Mouse (Mus musculus): Measurements from ENCODE around the gene Usp6nl. TPM values are rescaled to one million over a fixed set of nuclear protein-coding genes. Genes with fewer than 3 reads are reported as not detected.
A peak's percentile ranks its signal among the peaks of the same experiment; 100 is the strongest.

The Usp6nl gene
- polyA plus RNA-seq, 1 experiment from 2014 or later, result 8.5 TPM

DNA sequence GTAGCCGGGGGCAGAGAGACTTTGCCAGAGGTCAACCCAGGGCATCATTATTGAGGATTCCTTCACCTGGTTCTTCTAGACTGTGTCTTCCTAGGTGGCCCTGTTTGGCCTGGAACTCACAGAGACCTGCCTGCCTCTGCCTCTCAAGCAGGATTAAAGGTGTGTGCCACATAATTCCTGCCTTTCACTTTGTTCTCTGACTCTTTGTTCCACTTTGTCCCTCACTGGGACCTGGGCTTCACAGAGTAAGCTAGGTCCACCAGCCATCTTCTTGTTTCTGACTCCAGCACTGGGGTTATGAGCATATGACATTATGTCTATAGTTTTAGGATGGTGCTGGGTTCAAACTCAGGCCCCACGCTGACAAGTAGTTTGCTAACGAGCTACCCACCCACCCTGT is 144.9 kb downstream of the Usp6nl start:
- no peaks in the 10 kb centered on the region for H3K9me3 ChIP-seq (ENCODE audit: control insufficient read depth, low read length)
- 88% methylated on average over 3 of the region's 3 CpGs for WGBS
- H3K9ac ChIP-seq (ENCODE audit: low read depth, low read length), result no peak overlapping the region
- H3K27ac ChIP-seq (ENCODE audit: low read depth, low read length), result no peak overlapping the region
- ATAC-seq (replicated peaks; ENCODE audit: low FRiP score), result no peak
- no peaks in the 10 kb centered on the region for H3K36me3 ChIP-seq (ENCODE audit: control insufficient read depth, insufficient read depth, low read length)
- H3K4me2 ChIP-seq, result no peak overlapping the region
- no peak overlapping the region for H3K4me3 ChIP-seq (ENCODE audit: low read depth, low read length)
- DNase-seq (ENCODE audit: low spot score), result no peak
- 0 out of 2 replicates have a peak, but pooled peaks cover 2% of the 10 kb centered on the region for H3K27me3 ChIP-seq (replicated peaks; ENCODE audit: control insufficient read depth, insufficient read depth, low read length)
- H3K4me1 ChIP-seq (replicated peaks; ENCODE audit: control insufficient read depth, insufficient read depth, low read length), result no peaks in the 10 kb centered on the region

DNA sequence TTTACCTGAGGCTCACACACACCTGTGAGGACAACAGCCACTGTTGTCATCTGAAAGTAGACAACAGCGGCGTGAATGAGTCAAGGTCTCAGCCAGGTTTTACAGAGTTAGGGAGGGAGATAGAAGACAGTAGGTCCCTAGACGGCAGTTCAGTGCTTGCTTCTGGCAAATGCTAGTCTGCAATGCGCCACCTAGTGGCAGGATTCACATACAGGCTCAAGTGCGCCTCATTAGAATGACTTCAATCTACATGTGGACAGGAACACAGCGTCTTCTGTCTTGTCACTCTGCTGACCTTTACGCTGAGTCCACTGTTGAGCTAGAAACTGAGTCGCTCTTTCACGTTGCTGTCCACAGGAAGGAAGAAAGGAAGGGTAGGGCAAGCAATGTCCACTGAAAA is 146.7 kb downstream of the Usp6nl start:
- ATAC-seq (replicated peaks; ENCODE audit: low FRiP score) (peak; percentile 74), DNase-seq (ENCODE audit: low spot score) (peak; percentile 57)
- H3K9me3 ChIP-seq (ENCODE audit: control insufficient read depth, low read length), result no peaks in the 10 kb centered on the region
- H3K4me1 ChIP-seq (replicated peaks; ENCODE audit: control insufficient read depth, insufficient read depth, low read length), result no peaks in the 10 kb centered on the region
- H3K9ac ChIP-seq (ENCODE audit: low read depth, low read length), result no peak overlapping the region
- H3K4me3 ChIP-seq (ENCODE audit: low read depth, low read length), result no peak overlapping the region
- H3K36me3 ChIP-seq (ENCODE audit: control insufficient read depth, insufficient read depth, low read length), result no peaks in the 10 kb centered on the region
- WGBS, result 22% methylated on average over 9 of the region's 9 CpGs
- H3K4me2 ChIP-seq, result no peak overlapping the region
- 0 out of 2 replicates have a peak, but pooled peaks cover 2% of the 10 kb centered on the region for H3K27me3 ChIP-seq (replicated peaks; ENCODE audit: control insufficient read depth, insufficient read depth, low read length)
- H3K27ac ChIP-seq (ENCODE audit: low read depth, low read length), result no peak overlapping the region

DNA sequence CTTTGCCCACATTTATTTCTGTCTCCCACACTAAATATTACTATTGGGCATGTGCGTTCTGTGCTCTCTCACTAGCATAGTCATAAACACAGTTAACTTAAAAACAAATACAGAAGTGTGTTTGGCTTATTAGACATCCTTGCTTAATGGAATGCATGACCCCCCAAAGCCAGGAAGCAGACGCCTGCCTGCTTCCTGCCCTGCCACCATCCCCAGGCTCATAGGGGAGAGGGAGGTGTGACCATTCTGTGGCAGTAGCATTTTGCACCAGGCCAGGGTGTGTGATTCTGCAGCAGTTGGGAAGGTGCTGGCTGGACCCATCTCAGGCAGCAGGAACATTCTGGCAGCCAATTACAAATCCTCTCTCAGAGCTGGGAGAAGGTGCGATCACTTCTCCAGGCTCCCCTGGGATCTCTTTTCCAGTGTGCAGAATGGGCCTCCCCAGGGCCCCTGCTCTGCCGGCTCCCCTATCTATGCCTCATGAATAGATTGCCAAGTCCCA is 148.7 kb downstream of the Usp6nl start:
- no peak overlapping the region for H3K27ac ChIP-seq (ENCODE audit: low read depth, low read length)

DNA sequence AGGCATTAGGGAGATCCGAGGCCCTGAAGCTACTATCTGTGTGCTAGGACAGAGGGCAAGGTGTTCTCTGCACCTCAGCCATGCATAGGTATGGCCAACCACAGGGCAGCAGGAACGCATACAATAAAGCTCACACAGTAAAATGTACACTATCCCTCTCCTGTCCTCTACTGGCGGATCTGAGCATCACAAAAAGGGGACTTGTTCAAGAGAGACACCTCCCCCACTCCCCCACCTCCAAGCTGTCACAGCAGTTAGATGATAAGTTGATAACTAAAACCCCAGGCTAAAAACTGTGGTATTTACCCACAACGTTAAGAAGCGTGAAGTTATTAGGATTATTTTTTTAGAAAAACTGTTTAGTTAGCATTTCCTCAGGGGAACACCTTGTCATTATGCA is 151.4 kb downstream of the Usp6nl start:
- no peak for ATAC-seq (replicated peaks; ENCODE audit: low FRiP score)
- no peaks in the 10 kb centered on the region for H3K9me3 ChIP-seq (ENCODE audit: control insufficient read depth, low read length)
- no peak overlapping the region for H3K4me2 ChIP-seq
- DNase-seq (ENCODE audit: low spot score), result no peak
- H3K27ac ChIP-seq (ENCODE audit: low read depth, low read length), result no peak overlapping the region
- H3K4me3 ChIP-seq (ENCODE audit: low read depth, low read length), result no peak overlapping the region
- no peaks in the 10 kb centered on the region for H3K36me3 ChIP-seq (ENCODE audit: control insufficient read depth, insufficient read depth, low read length)
- no peaks in the 10 kb centered on the region for H3K4me1 ChIP-seq (replicated peaks; ENCODE audit: control insufficient read depth, insufficient read depth, low read length)
- no peak overlapping the region for H3K9ac ChIP-seq (ENCODE audit: low read depth, low read length)
- 72% methylated on average over 5 of the region's 5 CpGs for WGBS
- no peaks in the 10 kb centered on the region for H3K27me3 ChIP-seq (replicated peaks; ENCODE audit: control insufficient read depth, insufficient read depth, low read length)

More for the DNA sequence above, 148.7 kb downstream of the Usp6nl start:
- Histone ChIP-seq H3K27me3 (replicated peaks; ENCODE audit: control insufficient read depth, insufficient read depth, low read length) (no peaks in the 10 kb centered on the region), H3K4me3 (ENCODE audit: low read depth, low read length) (no peak overlapping the region), H3K4me2 (no peak overlapping the region), H3K4me1 (replicated peaks; ENCODE audit: control insufficient read depth, insufficient read depth, low read length) (no peaks in the 10 kb centered on the region), H3K9ac (ENCODE audit: low read depth, low read length) (no peak overlapping the region), H3K9me3 (ENCODE audit: control insufficient read depth, low read length) (no peaks in the 10 kb centered on the region), H3K36me3 (ENCODE audit: control insufficient read depth, insufficient read depth, low read length) (no peaks in the 10 kb centered on the region)
- no peak for DNase-seq (ENCODE audit: low spot score)
- 58% methylated on average over 4 of the region's 4 CpGs for WGBS
- no peak for ATAC-seq (replicated peaks; ENCODE audit: low FRiP score)

DNA sequence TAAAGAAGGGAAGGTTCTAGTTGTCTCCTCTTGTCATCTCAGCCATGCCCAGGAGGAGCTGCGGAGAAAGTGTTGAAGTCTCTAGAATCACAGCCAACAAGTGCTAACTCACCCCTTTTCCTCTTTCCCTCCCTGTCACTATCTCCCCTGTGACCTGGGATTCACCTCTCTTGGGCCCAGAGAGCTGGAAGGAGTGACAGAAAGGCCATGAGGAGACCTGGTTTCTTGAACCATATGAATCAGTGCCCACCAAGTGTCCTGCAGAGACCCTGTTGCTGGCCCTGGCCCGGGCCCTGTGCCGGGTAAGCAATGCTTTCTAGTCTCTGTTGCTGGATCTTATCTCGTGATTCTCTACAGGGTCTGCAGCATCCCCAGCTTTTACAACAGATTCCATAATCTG is 155.4 kb downstream of the Usp6nl start:
- no peak overlapping the region for H3K27ac ChIP-seq (ENCODE audit: low read depth, low read length)
- no peak overlapping the region for H3K4me2 ChIP-seq
- H3K9ac ChIP-seq (ENCODE audit: low read depth, low read length), result no peak overlapping the region
- DNase-seq (ENCODE audit: low spot score) (no peak), ATAC-seq (replicated peaks; ENCODE audit: low FRiP score) (no peak)
- H3K27me3 ChIP-seq (replicated peaks; ENCODE audit: control insufficient read depth, insufficient read depth, low read length), result no peaks in the 10 kb centered on the region
- no peaks in the 10 kb centered on the region for H3K36me3 ChIP-seq (ENCODE audit: control insufficient read depth, insufficient read depth, low read length)
- 68% methylated on average over 4 of the region's 4 CpGs for WGBS
- H3K4me1 ChIP-seq (replicated peaks; ENCODE audit: control insufficient read depth, insufficient read depth, low read length), result no peaks in the 10 kb centered on the region
- H3K4me3 ChIP-seq (ENCODE audit: low read depth, low read length), result no peak overlapping the region
- H3K9me3 ChIP-seq (ENCODE audit: control insufficient read depth, low read length), result no peaks in the 10 kb centered on the region

DNA sequence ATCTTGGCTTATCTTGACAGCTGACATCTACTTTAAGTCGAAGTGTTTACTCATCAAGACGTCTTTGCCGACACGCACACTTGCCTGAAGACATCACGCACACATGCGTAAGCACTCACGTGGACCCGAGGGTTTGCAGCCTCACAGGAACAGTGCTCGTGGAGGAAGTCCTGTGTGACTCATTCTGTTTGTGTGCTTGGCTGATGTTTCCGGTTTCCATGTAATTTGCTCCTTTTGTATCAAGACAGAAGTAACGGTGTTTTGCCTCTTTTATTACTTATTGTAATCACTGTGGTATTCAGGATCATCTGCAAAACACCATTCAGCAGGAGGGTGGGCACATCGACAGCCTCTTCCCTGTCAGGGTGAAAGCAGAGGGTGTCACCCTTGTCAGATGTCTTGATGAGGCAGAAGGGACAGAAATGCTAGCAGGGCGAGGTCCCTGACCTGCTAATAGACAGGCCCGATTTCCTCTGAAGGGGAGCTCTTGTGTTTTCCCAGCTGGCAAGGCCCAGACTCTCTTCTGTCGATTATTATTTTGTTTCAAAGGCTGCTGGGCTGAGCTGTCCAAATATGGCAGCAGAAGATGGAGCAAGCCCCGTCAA is 156.0 kb downstream of the Usp6nl start:
- H3K27me3 ChIP-seq (replicated peaks; ENCODE audit: control insufficient read depth, insufficient read depth, low read length), result no peaks in the 10 kb centered on the region
- no peak overlapping the region for H3K27ac ChIP-seq (ENCODE audit: low read depth, low read length)
- no peak overlapping the region for H3K4me2 ChIP-seq
- ATAC-seq (replicated peaks; ENCODE audit: low FRiP score) (no peak), DNase-seq (ENCODE audit: low spot score) (no peak)
- H3K36me3 ChIP-seq (ENCODE audit: control insufficient read depth, insufficient read depth, low read length), result no peaks in the 10 kb centered on the region
- no peak overlapping the region for H3K9ac ChIP-seq (ENCODE audit: low read depth, low read length)
- H3K4me3 ChIP-seq (ENCODE audit: low read depth, low read length), result no peak overlapping the region
- H3K4me1 ChIP-seq (replicated peaks; ENCODE audit: control insufficient read depth, insufficient read depth, low read length), result no peaks in the 10 kb centered on the region
- 51% methylated on average over 16 of the region's 16 CpGs for WGBS
- no peaks in the 10 kb centered on the region for H3K9me3 ChIP-seq (ENCODE audit: control insufficient read depth, low read length)

DNA sequence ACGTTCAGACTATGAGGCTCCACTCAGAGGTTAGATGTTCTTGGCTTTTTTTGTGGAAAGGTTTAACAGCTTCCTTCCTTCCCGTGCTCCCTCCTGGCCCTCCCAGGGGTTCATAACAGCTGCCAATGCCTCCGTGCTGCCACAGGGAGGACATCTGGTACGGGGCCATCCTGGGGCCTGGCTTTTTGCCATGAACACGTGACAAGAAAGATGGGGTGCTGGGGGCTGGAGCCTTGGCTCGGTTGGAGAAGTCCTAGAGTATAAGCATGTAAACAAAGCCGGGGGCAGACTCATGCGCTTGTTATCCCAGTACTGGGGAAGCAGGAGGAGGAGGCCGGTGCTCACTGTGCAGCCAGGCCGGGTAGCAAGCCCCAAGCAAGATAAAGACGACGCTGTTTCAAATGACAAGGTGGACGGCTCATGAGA is 156.5 kb downstream of the Usp6nl start:
- Histone ChIP-seq H3K4me3 (ENCODE audit: low read depth, low read length) (no peak overlapping the region), H3K9ac (ENCODE audit: low read depth, low read length) (no peak overlapping the region), H3K27ac (ENCODE audit: low read depth, low read length) (no peak overlapping the region), H3K27me3 (replicated peaks; ENCODE audit: control insufficient read depth, insufficient read depth, low read length) (no peaks in the 10 kb centered on the region), H3K9me3 (ENCODE audit: control insufficient read depth, low read length) (no peaks in the 10 kb centered on the region), H3K36me3 (ENCODE audit: control insufficient read depth, insufficient read depth, low read length) (no peaks in the 10 kb centered on the region), H3K4me2 (no peak overlapping the region), H3K4me1 (replicated peaks; ENCODE audit: control insufficient read depth, insufficient read depth, low read length) (no peaks in the 10 kb centered on the region)
- DNase-seq (ENCODE audit: low spot score), result no peak
- ATAC-seq (replicated peaks; ENCODE audit: low FRiP score), result no peak
- 44% methylated on average over 13 of the region's 13 CpGs for WGBS

DNA sequence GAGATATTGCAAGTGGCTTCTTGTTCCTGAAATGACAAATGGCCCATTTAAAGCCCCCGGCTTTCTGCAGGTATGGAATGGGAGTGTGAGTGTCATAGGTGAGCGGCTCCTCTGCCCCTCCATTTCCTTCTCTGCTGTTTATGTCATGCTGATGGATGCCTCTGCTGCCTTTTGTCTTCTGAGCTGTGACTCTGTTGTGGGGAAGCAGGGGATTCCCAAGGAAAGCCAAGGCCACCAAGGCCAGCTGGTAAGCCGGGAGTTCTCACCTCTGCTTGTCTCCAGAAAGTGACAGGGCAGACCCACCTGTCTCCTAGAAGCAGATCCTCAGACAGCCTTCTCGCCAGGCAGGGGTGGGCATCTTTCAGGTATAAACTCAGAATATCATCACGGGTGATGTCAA is 157.2 kb downstream of the Usp6nl start:
- DNase-seq (ENCODE audit: low spot score) (no peak), ATAC-seq (replicated peaks; ENCODE audit: low FRiP score) (no peak)
- WGBS, result 61% methylated on average over 5 of the region's 5 CpGs
- no peak overlapping the region for H3K4me2 ChIP-seq
- no peaks in the 10 kb centered on the region for H3K36me3 ChIP-seq (ENCODE audit: control insufficient read depth, insufficient read depth, low read length)
- no peak overlapping the region for H3K9ac ChIP-seq (ENCODE audit: low read depth, low read length)
- H3K27me3 ChIP-seq (replicated peaks; ENCODE audit: control insufficient read depth, insufficient read depth, low read length), result no peaks in the 10 kb centered on the region
- no peaks in the 10 kb centered on the region for H3K4me1 ChIP-seq (replicated peaks; ENCODE audit: control insufficient read depth, insufficient read depth, low read length)
- no peak overlapping the region for H3K4me3 ChIP-seq (ENCODE audit: low read depth, low read length)
- H3K9me3 ChIP-seq (ENCODE audit: control insufficient read depth, low read length), result no peaks in the 10 kb centered on the region
- H3K27ac ChIP-seq (ENCODE audit: low read depth, low read length), result no peak overlapping the region

DNA sequence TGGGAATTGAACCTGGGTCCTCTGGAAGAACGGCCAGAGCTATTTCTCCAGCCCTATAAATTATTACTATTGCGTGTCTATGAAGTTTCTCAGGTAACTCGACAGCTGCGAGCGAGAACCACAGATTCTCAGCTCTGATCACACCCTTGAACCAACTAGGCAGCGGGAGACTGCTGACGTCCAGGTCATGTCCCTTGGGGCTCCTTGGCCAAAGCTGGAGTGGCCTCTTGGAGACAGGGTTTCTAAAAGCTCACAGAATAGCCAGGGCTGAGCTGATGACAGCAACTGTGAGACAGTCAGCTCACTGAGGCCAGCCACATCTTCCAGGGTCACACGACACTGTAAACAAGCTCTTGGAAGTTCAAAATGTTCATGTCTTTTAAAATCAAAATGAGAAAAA is 159.5 kb downstream of the Usp6nl start:
- Histone ChIP-seq H3K4me2 (no peak overlapping the region), H3K4me3 (ENCODE audit: low read depth, low read length) (no peak overlapping the region), H3K27ac (ENCODE audit: low read depth, low read length) (no peak overlapping the region), H3K9me3 (ENCODE audit: control insufficient read depth, low read length) (no peaks in the 10 kb centered on the region), H3K27me3 (replicated peaks; ENCODE audit: control insufficient read depth, insufficient read depth, low read length) (no peaks in the 10 kb centered on the region), H3K4me1 (replicated peaks; ENCODE audit: control insufficient read depth, insufficient read depth, low read length) (no peaks in the 10 kb centered on the region), H3K36me3 (ENCODE audit: control insufficient read depth, insufficient read depth, low read length) (no peaks in the 10 kb centered on the region), H3K9ac (ENCODE audit: low read depth, low read length) (no peak overlapping the region)
- DNase-seq (ENCODE audit: low spot score), result no peak
- no peak for ATAC-seq (replicated peaks; ENCODE audit: low FRiP score)
- 87% methylated on average over 8 of the region's 8 CpGs for WGBS
